Mouse (Mus musculus): ENCODE measurements around the gene Scfd2. TPM values are rescaled to one million over a fixed set of nuclear protein-coding genes. Genes with fewer than 3 reads are reported as not detected.

The Scfd2 gene
- total RNA-seq, 2 experiments from 2014 or later = 13.3 TPM

GRCm38 (mm10) chr5:74194027-74194840 lies 337.3 kb downstream of the Scfd2 start:
- intact Hi-C loops (cut with DNase I) = loop anchor here (10.0 kb wide), 2 partner anchors 339 to 509 kb away; no protein-coding TSS in a partner anchor
- no peak for DNase-seq

DNA sequence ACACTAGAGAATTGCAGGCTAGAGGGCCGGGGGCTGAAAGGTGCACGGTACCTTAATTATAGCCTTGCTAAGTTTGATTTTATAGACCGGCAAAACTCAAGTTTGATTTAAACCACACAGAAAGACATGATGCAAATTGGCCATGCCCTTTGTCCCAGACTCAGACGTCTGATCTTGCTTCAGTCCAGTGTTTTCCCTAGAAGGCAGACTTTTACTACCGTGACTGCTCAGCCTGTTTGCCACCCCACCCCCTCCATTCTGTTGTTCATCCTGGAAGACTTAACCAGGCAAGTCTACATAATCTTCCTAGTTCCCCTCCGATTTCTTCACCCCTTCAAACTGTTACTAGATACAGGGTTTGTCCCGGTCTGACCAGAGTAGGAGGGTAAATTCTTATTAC lies 337.9 kb downstream of the Scfd2 start:
- no peak for DNase-seq
- intact Hi-C loops (cut with DNase I) = loop anchor here (2.0 to 10.0 kb wide), 3 partner anchors 35 to 509 kb away; no protein-coding TSS in a partner anchor

- DNase-seq = no peak
- intact Hi-C loops (cut with DNase I) = loop anchor here (2.0 to 10.0 kb wide), 3 partner anchors 34 to 508 kb away; no protein-coding TSS in a partner anchor
These were observed 338.6 kb downstream of the Scfd2 start for GRCm38 (mm10) chr5:74193008-74193407.

DNA sequence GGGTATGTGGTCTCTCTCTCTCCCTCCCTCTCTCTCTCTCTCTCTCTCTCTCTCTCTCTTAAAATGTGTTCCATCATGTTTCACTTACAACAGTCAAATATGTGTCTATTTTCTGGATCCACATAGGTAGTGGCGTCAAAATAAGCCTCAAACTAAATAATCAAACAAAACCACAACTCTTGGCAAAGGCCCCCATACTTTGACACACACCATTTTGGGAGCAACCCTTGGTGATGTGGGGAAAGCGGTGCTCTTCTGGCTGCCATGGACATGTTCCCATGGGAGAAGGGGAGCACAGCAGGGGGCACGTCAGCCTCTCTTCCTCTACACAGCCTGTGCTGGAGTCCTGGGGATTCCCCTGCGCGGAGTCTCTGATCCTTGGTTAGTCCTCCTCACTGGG lies 340.6 kb downstream of the Scfd2 start:
- no peak for DNase-seq
- intact Hi-C loops (cut with DNase I) = loop anchor here (10.0 kb wide), 2 partner anchors 336 to 506 kb away; no protein-coding TSS in a partner anchor

DNA sequence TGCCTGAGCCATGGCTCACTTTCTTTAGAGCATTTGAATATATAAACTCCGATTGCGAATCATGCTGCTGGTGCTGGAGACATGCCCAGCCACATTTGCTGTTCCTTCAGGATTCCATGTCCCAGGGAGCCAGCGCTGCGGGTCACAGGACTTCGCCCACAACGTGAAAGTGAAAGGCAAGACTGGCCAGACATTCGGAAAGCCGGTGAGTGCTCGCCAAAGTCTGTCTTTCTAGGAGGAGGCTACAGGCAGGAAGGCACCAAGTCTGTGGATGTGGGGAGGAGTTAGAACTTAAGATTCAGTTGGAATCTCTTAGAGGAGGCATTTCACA lies 341.4 kb downstream of the Scfd2 start:
- intact Hi-C loops (cut with DNase I) = loop anchor here (10.0 kb wide), 2 partner anchors 335 to 505 kb away; no protein-coding TSS in a partner anchor
- DNase-seq = peak; percentile 53 to 62

DNA sequence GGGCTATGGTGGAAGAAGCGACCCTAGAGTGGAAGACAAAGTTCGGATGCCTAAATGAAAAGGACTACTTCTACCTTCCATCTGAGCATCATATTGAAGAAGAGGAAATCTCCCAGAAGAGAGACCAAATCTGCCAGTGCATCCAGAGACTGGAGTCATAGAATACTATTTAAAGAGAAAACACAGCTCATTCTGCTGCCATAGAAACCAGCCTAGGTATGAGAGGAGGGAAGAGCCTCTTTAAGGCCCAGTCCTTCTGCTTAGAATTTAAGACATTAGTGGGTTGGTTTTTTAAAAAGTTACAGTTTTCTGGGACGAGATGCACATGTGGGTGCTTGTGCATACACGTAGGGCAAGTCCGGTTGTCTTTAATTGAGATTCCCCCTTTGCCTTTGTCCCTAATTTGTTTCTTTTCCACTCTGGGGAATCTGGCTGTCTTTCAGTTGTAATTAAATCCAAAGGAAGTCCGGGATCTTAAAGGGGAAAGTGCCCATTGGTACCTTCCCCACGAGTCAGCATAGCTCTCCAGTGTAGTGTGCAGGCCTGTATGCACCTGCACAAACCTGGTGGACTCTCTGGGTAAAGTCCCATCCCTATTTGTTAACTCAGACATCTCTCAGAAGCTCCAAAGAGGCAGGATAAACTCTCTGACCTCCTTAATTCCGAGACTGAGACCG lies 341.9 kb downstream of the Scfd2 start:
- intact Hi-C loops (cut with DNase I) = loop anchor here (10.0 kb wide), 2 partner anchors 335 to 505 kb away; no protein-coding TSS in a partner anchor
- DNase-seq = no peak

DNA sequence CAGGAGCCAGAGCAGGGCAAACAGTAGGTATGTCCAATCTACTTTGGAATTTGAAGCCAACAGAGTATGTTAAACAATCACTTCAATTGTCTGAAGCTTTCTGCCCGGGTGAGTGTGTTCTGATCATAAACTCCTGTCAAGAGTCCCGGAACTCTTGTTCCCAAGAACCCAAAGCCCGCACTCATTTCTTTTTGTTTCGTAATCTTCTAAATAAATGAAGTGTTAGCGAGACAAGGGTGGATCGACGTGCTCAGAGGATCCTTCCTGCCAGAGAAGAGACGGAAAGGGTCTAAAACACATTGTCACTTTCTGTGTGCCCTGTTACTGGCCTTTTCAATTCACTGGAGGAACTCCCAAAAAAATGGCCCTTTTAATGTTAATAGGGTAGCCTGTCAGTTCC lies 342.7 kb downstream of the Scfd2 start:
- intact Hi-C loops (cut with DNase I) = no loop called here
- DNase-seq = no peak

- intact Hi-C loops (cut with DNase I) = no loop called here
- no peak for DNase-seq
These were observed 343.5 kb downstream of the Scfd2 start for GRCm38 (mm10) chr5:74188076-74188475.

- DNase-seq = no peak
- intact Hi-C loops (cut with DNase I) = no loop called here
These were observed 347.0 kb downstream of the Scfd2 start for GRCm38 (mm10) chr5:74184607-74185006.

DNA sequence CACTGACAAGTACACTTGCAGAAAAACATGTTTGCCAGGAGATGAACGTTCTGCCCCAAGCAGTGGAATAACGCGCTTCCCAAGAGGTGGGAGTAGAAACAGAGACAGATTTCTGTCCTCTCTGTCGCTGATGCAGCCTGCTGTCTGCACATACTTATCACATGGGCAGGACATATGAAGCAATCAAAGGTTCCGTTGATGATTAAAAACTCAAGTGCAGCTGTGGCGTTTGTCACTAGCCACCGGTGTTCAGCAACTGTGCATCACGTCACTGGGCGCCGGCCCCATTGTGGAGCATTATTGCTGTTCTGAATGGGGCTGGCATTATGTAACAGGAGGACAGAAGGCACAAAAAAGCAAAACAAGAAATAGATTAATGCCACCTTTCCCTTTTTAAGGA lies 348.4 kb downstream of the Scfd2 start:
- intact Hi-C loops (cut with DNase I) = loop anchor here (2.0 kb wide), 1 partner anchor 20 kb away; no protein-coding TSS in a partner anchor
- peak in 1 of 2 experiments; percentile 39 for DNase-seq

GRCm38 (mm10) chr5:74180216-74180615 lies 351.3 kb downstream of the Scfd2 start:
- no peak for DNase-seq
- intact Hi-C loops (cut with DNase I) = no loop called here

DNA sequence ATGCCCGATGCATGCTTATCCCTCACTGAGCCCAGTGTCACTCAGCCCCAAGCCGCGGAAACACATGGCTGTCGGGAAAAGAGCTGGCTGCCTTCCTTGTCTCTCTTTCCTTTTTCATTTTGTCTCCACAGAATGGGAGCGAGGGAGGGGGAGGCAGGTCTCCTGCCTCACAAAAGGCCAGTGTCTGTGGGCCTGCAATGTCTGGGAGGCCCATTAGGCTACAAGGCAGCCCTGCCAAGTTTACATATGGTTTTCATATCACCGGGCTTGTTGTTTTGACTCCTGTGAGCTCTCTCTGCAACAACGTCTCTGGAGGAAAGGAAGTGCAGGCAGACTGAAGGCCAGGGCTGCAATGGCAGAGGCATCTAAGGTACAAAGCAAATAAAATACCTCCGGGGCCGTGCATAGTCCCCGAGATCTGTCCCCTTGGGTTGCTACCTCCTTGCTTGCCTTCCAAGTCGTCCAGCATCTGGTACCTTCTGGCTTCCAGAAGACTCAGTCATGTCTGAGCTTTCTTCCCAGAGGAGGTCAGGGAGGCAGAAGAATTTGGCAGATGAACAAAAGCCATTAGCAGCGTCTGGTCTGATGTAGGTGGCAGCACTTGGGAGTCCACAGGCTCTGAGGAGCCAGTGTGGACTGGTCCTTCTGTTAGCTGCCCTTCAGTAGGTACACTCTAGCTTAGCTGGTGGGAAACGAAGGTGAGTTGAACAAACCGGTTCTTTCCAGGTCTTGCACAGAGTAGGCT lies 355.9 kb downstream of the Scfd2 start:
- intact Hi-C loops (cut with DNase I) = no loop called here
- peak; percentile 66 to 74 for DNase-seq

DNA sequence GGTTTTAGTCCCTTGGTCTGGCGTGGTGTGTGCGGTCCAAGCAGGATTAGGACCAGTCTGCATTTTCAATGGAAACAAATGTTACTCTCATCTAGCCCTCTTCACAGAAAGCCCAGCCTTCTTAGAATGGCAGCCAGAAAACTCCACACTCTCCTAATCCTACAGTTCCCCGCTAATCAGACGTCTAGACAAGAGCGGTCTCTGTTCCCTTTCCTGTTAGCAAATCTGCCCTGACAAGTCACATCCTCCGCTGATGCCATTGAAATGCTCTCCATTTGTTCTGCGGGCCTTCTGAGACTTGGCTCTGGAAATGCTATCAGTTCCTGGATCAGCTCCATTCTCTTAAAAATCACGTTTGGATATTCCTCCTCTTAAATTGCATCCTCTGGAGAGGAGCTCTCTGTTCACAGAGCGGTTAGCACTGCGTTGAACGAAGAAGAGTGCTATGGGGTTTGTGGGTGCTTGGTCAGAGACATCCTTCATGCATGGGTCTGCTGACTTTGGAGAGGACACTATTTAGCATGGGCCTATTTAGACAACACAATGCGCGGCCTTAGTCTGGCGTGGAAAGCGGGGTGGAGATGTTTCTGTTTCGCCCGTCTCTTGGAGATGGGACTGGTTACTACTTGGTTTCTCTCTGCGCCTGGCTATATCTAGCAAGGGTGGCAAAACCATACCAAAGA lies 358.3 kb downstream of the Scfd2 start:
- peak; percentile 64 to 73 for DNase-seq
- intact Hi-C loops (cut with DNase I) = loop anchor here (5.0 kb wide), 1 partner anchor 81 kb away; no protein-coding TSS in a partner anchor

DNA sequence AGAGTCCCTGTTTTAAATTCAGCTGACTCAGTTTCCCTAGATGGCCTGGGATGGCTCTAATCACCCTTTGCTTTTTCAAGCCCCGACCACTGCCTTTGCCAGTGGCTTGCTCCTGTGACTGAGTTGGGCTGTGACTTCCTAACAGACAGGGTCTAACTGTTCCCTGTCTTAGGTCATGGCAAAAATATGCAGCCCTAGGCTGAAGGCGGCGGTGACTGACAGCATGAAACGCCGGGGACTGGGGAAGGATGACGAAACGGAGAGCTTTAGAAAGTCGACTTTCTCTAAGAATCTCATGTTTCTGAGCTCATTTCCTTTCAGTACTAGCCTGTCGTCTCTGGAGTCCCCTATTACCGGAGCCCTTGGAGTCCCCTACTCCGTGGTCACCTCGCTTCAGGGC lies 359.4 kb downstream of the Scfd2 start:
- intact Hi-C loops (cut with DNase I) = loop anchor here (5.0 kb wide), 1 partner anchor 80 kb away; no protein-coding TSS in a partner anchor
- peak; percentile 77 to 82 for DNase-seq

GRCm38 (mm10) chr5:74171768-74172167 lies 359.8 kb downstream of the Scfd2 start:
- DNase-seq = no peak
- intact Hi-C loops (cut with DNase I) = loop anchor here (5.0 kb wide), 1 partner anchor 79 kb away; no protein-coding TSS in a partner anchor

DNA sequence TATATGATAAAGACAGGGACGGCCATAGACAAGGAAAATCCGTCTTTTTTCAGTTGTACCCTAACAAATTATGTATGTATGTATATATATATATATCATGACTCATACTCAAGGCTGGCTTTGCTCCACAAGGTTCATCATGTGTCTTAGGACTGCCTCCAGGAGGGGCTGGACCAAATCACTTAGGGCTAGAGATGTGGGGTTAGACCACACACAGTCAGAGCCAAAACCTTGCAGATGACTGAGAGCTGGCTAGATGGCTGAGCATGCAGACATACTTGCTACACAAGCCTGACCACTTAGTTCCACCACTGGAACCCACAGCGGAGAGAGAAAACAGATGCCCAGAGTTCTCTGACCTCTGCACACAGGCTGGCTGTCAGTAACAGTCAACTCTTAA lies 363.5 kb downstream of the Scfd2 start:
- intact Hi-C loops (cut with DNase I) = no loop called here
- no peak for DNase-seq

DNA sequence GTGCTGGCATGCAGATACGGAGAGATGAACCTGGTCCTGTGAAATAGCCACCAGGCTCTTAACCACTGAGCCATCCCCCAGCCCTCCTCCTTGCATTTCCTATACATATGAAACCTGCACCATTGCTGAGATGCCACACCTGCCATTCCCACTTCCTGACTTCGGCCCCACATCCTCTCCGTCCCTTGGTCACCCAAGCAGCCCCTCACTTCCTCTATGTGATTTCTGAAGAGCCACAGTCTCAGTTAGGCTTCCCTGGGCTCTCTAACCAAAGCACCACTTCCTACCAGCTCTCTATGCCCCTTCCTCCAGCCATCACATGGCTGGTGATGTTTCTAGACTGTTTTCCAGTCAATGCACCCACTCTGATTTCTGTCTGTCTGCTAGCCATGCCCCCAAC lies 364.9 kb downstream of the Scfd2 start:
- DNase-seq = no peak

DNA sequence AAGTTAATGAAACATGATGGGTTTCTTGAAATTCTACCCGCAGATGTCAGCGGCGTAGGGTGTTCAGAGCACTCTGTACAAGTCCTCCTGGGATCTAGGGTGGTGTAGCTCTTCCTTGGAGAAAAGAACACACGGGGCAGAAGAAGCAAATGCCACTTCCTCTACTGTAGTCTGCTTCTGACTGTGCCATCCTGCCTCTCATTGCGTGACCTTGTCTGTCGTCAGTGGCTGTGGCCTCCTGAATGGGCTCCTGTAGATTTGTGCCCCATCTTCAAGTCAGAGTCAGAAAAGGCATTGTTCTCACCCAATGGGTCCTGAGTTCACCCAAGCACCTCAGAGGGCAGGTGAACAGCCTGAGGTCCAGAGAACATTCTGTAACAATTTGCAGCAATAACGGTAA lies 367.0 kb downstream of the Scfd2 start:
- intact Hi-C loops (cut with DNase I) = no loop called here
- DNase-seq = no peak

More for the DNA sequence above, 364.9 kb downstream of the Scfd2 start:
- intact Hi-C loops (cut with DNase I) = no loop called here

DNA sequence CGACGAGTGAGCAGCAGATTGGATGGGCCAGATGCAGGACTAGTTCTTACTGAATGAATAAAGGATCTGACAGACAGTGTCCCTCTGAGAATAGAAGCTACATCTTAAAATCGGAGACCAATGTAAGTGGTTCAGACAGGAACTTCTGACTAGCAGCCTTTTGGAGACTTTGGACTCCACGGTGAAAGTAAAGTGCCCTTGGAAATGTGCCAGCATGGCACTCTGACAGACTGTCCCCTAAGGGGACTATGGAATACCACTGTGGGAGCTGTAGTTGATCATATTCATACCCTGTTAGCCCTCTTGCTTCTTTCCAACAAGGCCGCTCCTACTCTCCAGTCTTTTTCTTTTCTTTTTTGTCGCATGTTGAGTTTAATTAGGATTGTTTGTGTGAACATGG lies 368.4 kb downstream of the Scfd2 start:
- intact Hi-C loops (cut with DNase I) = loop anchor here (2.0 kb wide), 1 partner anchor 20 kb away; no protein-coding TSS in a partner anchor
- peak in 1 of 2 experiments; percentile 19 for DNase-seq

DNA sequence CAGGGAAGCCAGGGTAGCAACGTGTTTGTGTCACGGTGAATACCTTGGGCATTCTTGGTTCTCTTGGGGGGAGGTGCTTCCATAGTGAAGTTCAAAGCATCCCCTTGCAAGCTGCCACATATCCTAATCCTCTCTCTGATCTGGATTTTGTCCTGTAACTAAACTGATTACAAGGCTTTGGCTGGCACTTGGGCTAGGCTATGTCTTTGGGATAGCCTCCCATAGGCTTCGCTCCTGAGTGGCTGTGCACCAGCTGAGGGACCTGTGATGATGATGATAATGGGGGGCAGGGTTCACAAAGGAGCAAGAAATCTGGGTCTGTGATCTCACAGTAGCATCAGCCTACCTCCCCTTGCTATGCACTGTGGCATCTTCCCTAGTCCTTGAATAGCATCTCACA lies 369.5 kb downstream of the Scfd2 start:
- DNase-seq = no peak
- intact Hi-C loops (cut with DNase I) = loop anchor here (2.0 kb wide), 1 partner anchor 21 kb away; no protein-coding TSS in a partner anchor
